Mouse (Mus musculus) intestine, postnatal 0 days (tissue): ENCODE measurements at regions not wholly inside any gene's neighbourhood (a gene's known extent, or its start where the extent isn't known, plus 50 kb on each side); places are given as distances from the start of the nearest gene placed in this dataset.

Source experiments
- ATAC-seq: fragments of 200-750 bp; cut with Nextera tagmentation; 2 replicates; pipeline ENCODE4 v1.8.0; 2017; ENCODE audit warnings: mild to moderate bottlenecking, moderate TSS enrichment, moderate library complexity
- H3K27ac ChIP-seq: fragments of 300-500 bp; sonication (generic); 2 replicates; pipeline ENCODE4 v1.5.1; 2014; ENCODE audit warnings: mild to moderate bottlenecking, low read depth, low read length, moderate library complexity
- H3K27me3 ChIP-seq: fragments of 300-500 bp; sonication (generic); replicated peaks from 2 replicates; pipeline ENCODE4 v1.6.1; 2014; ENCODE audit warnings: low read length, mixed read lengths; ENCODE audit not compliant: control insufficient read depth, insufficient read depth
- H3K36me3 ChIP-seq: fragments of 300-500 bp; sonication (generic); 2 replicates; pipeline ENCODE4 v1.6.1; 2014; ENCODE audit warnings: mild to moderate bottlenecking, moderate library complexity; ENCODE audit not compliant: control insufficient read depth, insufficient read depth
- H3K4me1 ChIP-seq: fragments of 300-500 bp; sonication (generic); replicated peaks from 2 replicates; pipeline ENCODE4 v1.6.1; 2014; ENCODE audit warnings: antibody characterized with exemption, low read length, mixed read lengths; ENCODE audit not compliant: control insufficient read depth, insufficient read depth
- H3K4me2 ChIP-seq: fragments of 300-500 bp; sonication (generic); replicated peaks from 2 replicates; pipeline ENCODE4 v1.6.1; 2014; ENCODE audit warnings: low read depth, mild to moderate bottlenecking, moderate library complexity
- H3K4me3 ChIP-seq: fragments of 300-500 bp; sonication (generic); 2 replicates; pipeline ENCODE4 v1.5.1; 2014; ENCODE audit warnings: low read depth, low read length
- H3K9ac ChIP-seq: fragments of 300-500 bp; sonication (generic); 2 replicates; pipeline ENCODE4 v1.6.1; 2014; ENCODE audit warnings: mild to moderate bottlenecking, low read depth, low read length
- H3K9me3 ChIP-seq: fragments of 300-500 bp; sonication (generic); 2 replicates; pipeline ENCODE4 v1.6.1; 2016; ENCODE audit warnings: mixed run types; ENCODE audit not compliant: control insufficient read depth
- CTCF ChIP-seq: sonication (generic); IDR thresholded peaks from 2 replicates; pipeline ENCODE4 v1.5.1; 2016; ENCODE audit warnings: low read depth, mild to moderate bottlenecking, control low read depth, antibody characterized with exemption, moderate library complexity
- WGBS: fragments of 180-500 bp; shearing (Covaris S2); extraction: QIAGEN DNeasy Blood & Tissue Kit; methylation state at CpG from one replicate; pipeline ENCODE4 v1.1.7; 2014; 5-methylcytosine and 5-hydroxymethylcytosine counted together

GRCm38 (mm10) chr4:105376591-105376990 is 219.4 kb downstream of the Plpp3 start:
- no peak for ATAC-seq
- 58% methylated on average over 5 of the region's 5 CpGs for WGBS
- no peak overlapping the region for H3K4me3 ChIP-seq

DNA sequence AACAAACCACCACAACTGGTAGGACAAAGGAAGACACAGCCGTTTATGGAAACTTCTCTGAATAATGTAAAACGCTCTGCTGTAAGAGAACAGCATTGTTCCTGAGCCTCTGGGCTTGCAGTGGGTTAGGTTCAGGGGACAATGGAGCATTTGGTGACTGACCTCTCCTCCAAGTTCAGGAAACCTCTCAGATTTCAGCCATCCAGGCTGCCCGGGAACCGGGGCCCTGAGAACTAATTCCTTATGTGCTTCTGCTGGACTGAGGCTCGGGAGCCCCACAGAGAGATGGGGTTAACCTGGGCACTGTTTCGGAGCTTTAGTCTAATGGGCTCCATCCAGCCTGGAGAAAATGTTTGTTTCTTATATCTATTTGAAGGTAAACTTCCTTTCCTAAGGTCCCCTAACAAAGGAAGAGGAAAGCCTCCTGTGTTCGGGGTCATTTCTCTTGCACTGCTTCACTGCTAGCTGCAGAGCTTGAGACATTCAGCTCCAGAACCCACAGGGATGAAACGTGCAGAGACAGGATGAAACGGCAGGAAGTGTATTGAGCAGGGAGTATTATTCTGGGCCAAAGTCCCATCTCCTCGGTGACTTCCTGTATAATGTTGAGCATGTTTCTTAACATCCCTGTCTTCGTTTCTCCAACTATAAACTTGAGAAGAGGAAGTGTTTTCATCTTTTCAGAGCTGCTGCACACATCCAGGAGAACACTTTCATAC is 220.5 kb downstream of the Plpp3 start:
- H3K27me3 ChIP-seq: no peaks in the 10 kb centered on the region
- no peak overlapping the region for H3K9ac ChIP-seq
- no peak overlapping the region for H3K27ac ChIP-seq
- no peak overlapping the region for H3K4me3 ChIP-seq
- H3K36me3 ChIP-seq: no peaks in the 10 kb centered on the region
- WGBS: 48% methylated on average over 11 of the region's 11 CpGs
- no peaks in the 10 kb centered on the region for H3K9me3 ChIP-seq
- H3K4me2 ChIP-seq: no peak overlapping the region
- no peak for ATAC-seq
- TF ChIP-seq CTCF: no peak
- H3K4me1 ChIP-seq: no peaks in the 10 kb centered on the region

More at GRCm38 (mm10) chr4:105376591-105376990, 219.4 kb downstream of the Plpp3 start:
- no peak for TF ChIP-seq CTCF
- H3K9ac ChIP-seq: no peak overlapping the region
- no peaks in the 10 kb centered on the region for H3K9me3 ChIP-seq
- H3K27me3 ChIP-seq: no peaks in the 10 kb centered on the region
- H3K4me1 ChIP-seq: no peaks in the 10 kb centered on the region
- no peak overlapping the region for H3K27ac ChIP-seq
- no peak overlapping the region for H3K4me2 ChIP-seq
- H3K36me3 ChIP-seq: no peaks in the 10 kb centered on the region

GRCm38 (mm10) chr4:105384826-105385225 is 227.7 kb downstream of the Plpp3 start:
- ATAC-seq: no peak
- H3K9me3 ChIP-seq: no peaks in the 10 kb centered on the region
- no peak overlapping the region for H3K27ac ChIP-seq
- H3K36me3 ChIP-seq: no peaks in the 10 kb centered on the region
- no peak overlapping the region for H3K4me3 ChIP-seq
- 77% methylated on average over 3 of the region's 3 CpGs for WGBS
- no peak overlapping the region for H3K4me2 ChIP-seq
- no peaks in the 10 kb centered on the region for H3K27me3 ChIP-seq
- H3K4me1 ChIP-seq: no peaks in the 10 kb centered on the region
- no peak for TF ChIP-seq CTCF
- no peak overlapping the region for H3K9ac ChIP-seq

DNA sequence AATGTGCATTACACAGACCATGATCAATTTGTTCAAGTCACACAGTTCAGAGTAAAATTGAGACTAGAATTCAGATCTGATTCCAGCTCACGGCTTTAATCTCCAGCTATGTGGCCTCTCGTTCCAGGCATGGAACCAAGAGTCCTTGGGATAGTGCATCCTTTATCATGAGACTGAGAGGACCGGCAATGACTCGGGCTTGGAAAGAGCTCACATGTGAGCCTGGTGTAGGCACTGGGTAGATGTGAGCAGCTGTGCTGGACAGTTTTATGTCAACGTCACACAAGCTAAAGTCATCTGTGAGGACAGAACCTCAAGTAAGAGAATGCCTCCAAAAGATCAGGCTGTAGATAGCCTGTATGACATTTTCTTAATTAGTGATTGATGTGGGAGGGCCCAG is 228.3 kb downstream of the Plpp3 start:
- Histone ChIP-seq H3K4me2 (no peak overlapping the region), H3K9me3 (no peaks in the 10 kb centered on the region), H3K4me3 (no peak overlapping the region), H3K4me1 (no peaks in the 10 kb centered on the region), H3K9ac (no peak overlapping the region), H3K27ac (no peak overlapping the region), H3K36me3 (no peaks in the 10 kb centered on the region), H3K27me3 (no peaks in the 10 kb centered on the region)
- no peak for ATAC-seq
- no peak for TF ChIP-seq CTCF
- WGBS: 91% methylated on average over 5 of the region's 5 CpGs

DNA sequence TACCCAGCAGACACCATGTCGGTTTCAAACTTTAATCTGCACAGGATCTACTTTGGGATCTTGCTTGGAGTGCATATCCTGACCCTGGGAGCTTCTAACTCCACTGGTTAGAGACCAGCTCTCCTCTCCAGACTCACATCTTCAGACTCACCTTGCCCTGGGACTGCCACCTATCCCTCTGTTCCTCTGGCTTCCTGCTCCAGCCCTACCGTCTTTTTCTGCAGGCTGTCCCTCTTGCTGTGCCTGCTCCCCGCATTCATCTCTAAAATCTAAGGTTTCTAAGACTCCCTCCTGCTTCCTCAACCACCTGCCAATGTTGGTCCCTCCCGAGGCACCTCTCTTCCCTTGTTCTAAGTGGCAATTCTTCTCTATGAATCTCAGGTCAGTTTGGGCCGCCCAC is 233.2 kb downstream of the Plpp3 start:
- no peaks in the 10 kb centered on the region for H3K4me1 ChIP-seq
- TF ChIP-seq CTCF: no peak
- no peak overlapping the region for H3K4me3 ChIP-seq
- ATAC-seq: no peak
- H3K4me2 ChIP-seq: no peak overlapping the region
- H3K9ac ChIP-seq: no peak overlapping the region
- no peak overlapping the region for H3K27ac ChIP-seq
- H3K27me3 ChIP-seq: no peaks in the 10 kb centered on the region
- 28% methylated on average over 5 of the region's 5 CpGs for WGBS
- H3K9me3 ChIP-seq: no peaks in the 10 kb centered on the region
- H3K36me3 ChIP-seq: no peaks in the 10 kb centered on the region

DNA sequence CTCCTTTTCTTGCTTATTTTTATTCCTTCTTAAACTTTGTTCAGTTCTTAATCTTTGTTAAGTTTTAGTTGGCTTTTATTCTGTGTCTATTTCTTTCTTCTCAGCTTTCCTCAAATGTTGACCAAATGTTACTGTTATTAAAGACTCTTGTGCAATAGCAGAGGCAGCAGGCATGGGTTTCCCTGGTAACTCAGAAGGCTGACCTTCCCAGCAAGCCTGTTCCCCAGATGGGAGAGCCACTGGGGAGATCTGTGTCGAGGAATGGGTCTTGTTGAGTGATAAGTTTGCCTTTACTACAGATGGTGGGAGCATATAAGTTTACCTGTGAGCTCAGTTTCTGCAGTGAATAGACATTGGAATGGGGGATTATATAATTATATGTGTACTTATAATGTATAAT is 237.2 kb downstream of the Plpp3 start:
- TF ChIP-seq CTCF: no peak
- Histone ChIP-seq H3K4me1 (no peaks in the 10 kb centered on the region), H3K27ac (no peak overlapping the region), H3K36me3 (no peaks in the 10 kb centered on the region), H3K9ac (no peak overlapping the region), H3K4me3 (no peak overlapping the region), H3K9me3 (no peaks in the 10 kb centered on the region), H3K4me2 (no peak overlapping the region), H3K27me3 (no peaks in the 10 kb centered on the region)
- no peak for ATAC-seq
- 60% methylated on average over 1 of the region's 1 CpGs for WGBS
